Mouse (Mus musculus) urinary bladder, postnatal 4 days (tissue): ENCODE data around the gene Nfkbia.
A peak's percentile ranks its signal among the peaks of the same experiment; 100 is the strongest.

Experiments used
- DNase-seq, 2 experiments: peaks; one replicate each; pipeline ENCODE4 v3.0.0; 2021 to 2022; ENCODE audit warnings: low spot score in 2 of 2

Nfkbia gene

GRCm38 (mm10) chr12:55466088-55466701 is 26.3 kb downstream of the Nfkbia start:
- DNase-seq, result no peak

- DNase-seq, result no peak
Observed at GRCm38 (mm10) chr12:55465401-55465983, 27.0 kb downstream of the Nfkbia start.

- DNase-seq, result no peak
Observed at GRCm38 (mm10) chr12:55464846-55465361, 27.5 kb downstream of the Nfkbia start.

GRCm38 (mm10) chr12:55463992-55464845 is 28.2 kb downstream of the Nfkbia start:
- peak in 1 of 2 experiments; percentile 43 for DNase-seq

- no peak for DNase-seq
Observed at GRCm38 (mm10) chr12:55463087-55463486, 29.4 kb downstream of the Nfkbia start.

GRCm38 (mm10) chr12:55462456-55462855 is 30.0 kb downstream of the Nfkbia start:
- no peak for DNase-seq

- DNase-seq, result no peak
Observed at GRCm38 (mm10) chr12:55461767-55462166, 30.7 kb downstream of the Nfkbia start.

GRCm38 (mm10) chr12:55460900-55461299 is 31.5 kb downstream of the Nfkbia start:
- no peak for DNase-seq

- no peak for DNase-seq
Observed at GRCm38 (mm10) chr12:55459739-55460138, 32.7 kb downstream of the Nfkbia start.

GRCm38 (mm10) chr12:55456893-55457292 is 35.6 kb downstream of the Nfkbia start:
- no peak for DNase-seq

GRCm38 (mm10) chr12:55456136-55456535 is 36.3 kb downstream of the Nfkbia start:
- DNase-seq, result no peak

- no peak for DNase-seq
Observed at GRCm38 (mm10) chr12:55455206-55455605, 37.2 kb downstream of the Nfkbia start.

- DNase-seq, result no peak
Observed at GRCm38 (mm10) chr12:55453924-55454323, 38.5 kb downstream of the Nfkbia start.

- no peak for DNase-seq
Observed at GRCm38 (mm10) chr12:55452839-55453238, 39.6 kb downstream of the Nfkbia start.

- DNase-seq, result no peak
Observed at GRCm38 (mm10) chr12:55450421-55450820, 42.0 kb downstream of the Nfkbia start.

GRCm38 (mm10) chr12:55449048-55449447 is 43.4 kb downstream of the Nfkbia start:
- no peak for DNase-seq

- DNase-seq, result no peak
Observed at GRCm38 (mm10) chr12:55448457-55448856, 44.0 kb downstream of the Nfkbia start.

- no peak for DNase-seq
Observed at GRCm38 (mm10) chr12:55447396-55447760, 45.1 kb downstream of the Nfkbia start.

- peak in 1 of 2 experiments; percentile 75 for DNase-seq
Observed at GRCm38 (mm10) chr12:55446746-55447395, 45.6 kb downstream of the Nfkbia start.

GRCm38 (mm10) chr12:55446366-55446745 is 46.1 kb downstream of the Nfkbia start:
- no peak for DNase-seq

GRCm38 (mm10) chr12:55445583-55445982 is 46.9 kb downstream of the Nfkbia start:
- DNase-seq, result no peak

GRCm38 (mm10) chr12:55444031-55444451 is 48.4 kb downstream of the Nfkbia start:
- DNase-seq, result no peak
